Comparison of ENCODE assay signal across 9 mouse cellular contexts in the genomic region with DNA sequence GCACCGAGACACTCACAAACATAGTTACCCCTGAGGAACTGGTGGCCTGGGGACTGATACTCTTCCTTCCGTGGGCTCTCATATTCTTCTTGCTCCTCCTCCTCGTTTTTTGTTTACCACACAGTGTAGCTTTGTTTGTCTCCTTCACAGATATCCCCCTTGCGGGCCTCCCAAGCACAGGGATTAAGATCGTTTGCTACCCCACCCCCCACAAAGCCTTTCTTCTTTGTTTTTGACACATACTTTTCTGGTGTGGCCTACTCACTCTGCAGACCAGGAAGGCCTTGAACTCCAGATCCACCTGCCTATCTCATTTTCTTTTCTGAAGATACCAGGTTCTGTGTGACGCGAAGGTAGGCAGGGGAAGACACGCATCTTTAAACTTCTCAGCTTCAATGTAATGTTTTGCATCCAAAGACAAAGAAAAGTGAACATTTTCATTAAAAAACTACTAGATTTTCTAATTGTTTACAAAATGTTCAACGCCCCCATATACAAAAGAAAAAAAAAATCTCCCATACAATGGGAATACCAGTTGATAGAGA. TPM values are rescaled to one million over a fixed set of nuclear protein-coding genes. Genes with fewer than 3 reads are reported as not detected.
DNase-seq lines count a peak whose midpoint lies in the region; ATAC-seq lines count a peak whose summit lies in the region.
"Had no signal": no experiment of that assay in that cellular context is flagged by ENCODE, and none has a peak within 500 bp of the region (broad histone marks: within the 10 kb centered on the region; RNA-seq: fewer than 3 reads in every experiment).

No protein-coding gene starts in this region.

- ATAC-seq in lung, embryonic 16.5 days (ENCODE audit: low read depth): no peak
- ATAC-seq in embryonic facial prominence, embryonic 12.5 days (ENCODE audit: insufficient number of reproducible peaks, insufficient read depth, low FRiP score, low TSS enrichment): no peak
- no peak for ATAC-seq in intestine, embryonic 16.5 days
- no peak for ATAC-seq in neural tube, embryonic 13.5 days (ENCODE audit: low read depth)

- peak overlapping the region; percentile 74 for H3K4me3 ChIP-seq in lung, embryonic 16.5 days (ENCODE audit: low read length)
- H3K4me3 ChIP-seq in embryonic facial prominence, embryonic 12.5 days: peak overlapping the region; percentile 69
- H3K4me3 ChIP-seq in intestine, embryonic 16.5 days (ENCODE audit: low read length): peak overlapping the region; percentile 77
- H3K4me3 ChIP-seq in neural tube, embryonic 13.5 days: peak overlapping the region; percentile 66

- peaks cover 13% of the 10 kb centered on the region; the same call in 1 of the 2 replicates for H3K27me3 ChIP-seq in lung, embryonic 16.5 days (ENCODE audit: control insufficient read depth, insufficient read depth, low read depth, low read length)
- peaks cover 24% of the 10 kb centered on the region for H3K27me3 ChIP-seq in embryonic facial prominence, embryonic 12.5 days
- peaks cover 13% of the 10 kb centered on the region for H3K27me3 ChIP-seq in intestine, embryonic 16.5 days (replicated peaks; ENCODE audit: control insufficient read depth, insufficient read depth, low read length)
- H3K27me3 ChIP-seq in neural tube, embryonic 13.5 days: peaks cover 34% of the 10 kb centered on the region

- 58% methylated on average over 9 of the region's 9 CpGs for WGBS in lung, embryonic 16.5 days
- 47% methylated on average over 9 of the region's 9 CpGs for WGBS in embryonic facial prominence, embryonic 12.5 days
- WGBS in intestine, embryonic 16.5 days: 67% methylated on average over 9 of the region's 9 CpGs
- 53% methylated on average over 9 of the region's 9 CpGs for whole genome bisulfite sequencing in neural tube, embryonic 13.5 days

- no peaks in the 10 kb centered on the region for H3K9me3 ChIP-seq in lung, embryonic 16.5 days (ENCODE audit: control insufficient read depth, low read length)
- no peaks in the 10 kb centered on the region for H3K9me3 ChIP-seq in embryonic facial prominence, embryonic 12.5 days
- H3K9me3 ChIP-seq in intestine, embryonic 16.5 days (ENCODE audit: control insufficient read depth, low read length): no peaks in the 10 kb centered on the region
- no peaks in the 10 kb centered on the region for H3K9me3 ChIP-seq in neural tube, embryonic 13.5 days

- no peak overlapping the region for H3K27ac ChIP-seq in lung, embryonic 16.5 days (ENCODE audit: low read length)
- H3K27ac ChIP-seq in embryonic facial prominence, embryonic 12.5 days: no peak overlapping the region
- H3K27ac ChIP-seq in intestine, embryonic 16.5 days (ENCODE audit: low read length): no peak overlapping the region
- no peak overlapping the region for H3K27ac ChIP-seq in neural tube, embryonic 13.5 days (replicated peaks)

- peak overlapping the region; percentile 90 for H3K4me2 ChIP-seq in lung, embryonic 16.5 days (ENCODE audit: low read depth, low read length)
- peak overlapping the region; percentile 79 for H3K4me2 ChIP-seq in embryonic facial prominence, embryonic 12.5 days (replicated peaks)
- H3K4me2 ChIP-seq in intestine, embryonic 16.5 days (ENCODE audit: low read depth, low read length): peak overlapping the region; percentile 91
- H3K4me2 ChIP-seq in neural tube, embryonic 13.5 days: peak overlapping the region; percentile 64

- peaks cover 4% of the 10 kb centered on the region for H3K4me1 ChIP-seq in lung, embryonic 16.5 days (replicated peaks; ENCODE audit: control insufficient read depth, insufficient read depth, low read length)
- H3K4me1 ChIP-seq in embryonic facial prominence, embryonic 12.5 days: no peaks in the 10 kb centered on the region
- H3K4me1 ChIP-seq in intestine, embryonic 16.5 days (ENCODE audit: control insufficient read depth, insufficient read depth, low read length): peaks cover 3% of the 10 kb centered on the region; the same call in 1 of the 2 replicates
- H3K4me1 ChIP-seq in neural tube, embryonic 13.5 days (replicated peaks): peaks cover 17% of the 10 kb centered on the region; the same call in 1 of the 2 replicates

- DNase-seq in lung, postnatal 25 days (ENCODE audit: low spot score): no peak
- DNase-seq in embryo, embryonic 10 days (ENCODE audit: low spot score): no peak
- DNase-seq in frontal cortex, postnatal 36 days (ENCODE audit: low spot score in 2 of 2): no peak
- no peak for DNase-seq in urinary bladder, postnatal 4 days (ENCODE audit: low spot score in 2 of 2)
- DNase-seq: adrenal gland, postnatal 36 days had no signal

- no peak overlapping the region for H3K9ac ChIP-seq in lung, embryonic 16.5 days (ENCODE audit: low read length)
- no peak overlapping the region for H3K9ac ChIP-seq in embryonic facial prominence, embryonic 12.5 days
- peak overlapping the region; percentile 95; the same call in 1 of the 2 replicates for H3K9ac ChIP-seq in intestine, embryonic 16.5 days (ENCODE audit: low read depth, low read length)
- peak overlapping the region; percentile 95 for H3K9ac ChIP-seq in neural tube, embryonic 13.5 days

- H3K36me3 ChIP-seq in lung, embryonic 16.5 days (ENCODE audit: control insufficient read depth, insufficient read depth, low read length): no peaks in the 10 kb centered on the region
- H3K36me3 ChIP-seq in embryonic facial prominence, embryonic 12.5 days: 0 out of 2 replicates have a peak, but pooled peaks cover 3% of the 10 kb centered on the region
- no peaks in the 10 kb centered on the region for H3K36me3 ChIP-seq in intestine, embryonic 16.5 days (ENCODE audit: control insufficient read depth, insufficient read depth, low read length)
- no peaks in the 10 kb centered on the region for H3K36me3 ChIP-seq in neural tube, embryonic 13.5 days

RNA-seq across cellular contexts. Expression of a gene that starts 38.5 kb away (rescaled TPM):
- 0.30 and 0.34 TPM in 2 replicates for polyA plus RNA-seq in lung, embryonic 16.5 days (2015; fragmentation: Nextera tagmentation; extraction: Ambion mirVana)
- 0.26 TPM in 1 of 2 replicates, not detected in the other for polyA plus RNA-seq in embryonic facial prominence, embryonic 12.5 days (2016; fragmentation: Nextera tagmentation; extraction: Ambion mirVana)
- 0.12 and 0.21 TPM in 2 replicates for polyA plus RNA-seq in intestine, embryonic 16.5 days (2015; fragmentation: Nextera tagmentation; extraction: Ambion mirVana)
- polyA plus RNA-seq in neural tube, embryonic 13.5 days (2015; fragmentation: Nextera tagmentation; extraction: Ambion mirVana): not detected in 2 replicates

Comparison
In these comparisons a context has a peak if more than half of its experiments do, and no peak if none do; other contexts are left out.
1. H3K9ac ChIP-seq: peak in intestine, embryonic 16.5 days (single experiment) and neural tube, embryonic 13.5 days (single experiment); none in lung, embryonic 16.5 days (single experiment) and embryonic facial prominence, embryonic 12.5 days (single experiment).
2. Peak in every context shown above with its lines, with median percentiles within 50 percentile points of each other: H3K4me2 ChIP-seq and H3K4me3 ChIP-seq.